Mouse (Mus musculus) lung, postnatal 0 days (tissue): ENCODE measurements around the gene Asic2.

Experiments used
- CTCF ChIP-seq: IDR thresholded peaks from 2 replicates; pipeline ENCODE4 v1.5.1; 2016; ENCODE audit warnings: antibody characterized with exemption, mild to moderate bottlenecking
- EP300 ChIP-seq: IDR thresholded peaks from 2 replicates; pipeline ENCODE4 v1.6.1; 2016; ENCODE audit warnings: antibody characterized with exemption, mild to moderate bottlenecking, control low read depth

GRCm38 (mm10) chr11:80853014-80853413 is 1115.2 kb downstream of the Asic2 start:
- TF ChIP-seq CTCF, result no peak
- TF ChIP-seq EP300, result no peak
